Mouse (Mus musculus) T-helper 1 cell (primary cell): ENCODE results near the gene Flt3.

ENCODE experiments used
- in situ Hi-C: fragments of 300-600 bp; cut with MboI, MseI; formaldehyde crosslinking; loops from one replicate; pipeline ENCODE4 v1.15.1; 2025; ENCODE audit warnings: high pct_unique_total_duplicates

Gene Flt3

GRCm38 (mm10) chr5:147410585-147410984 lies 10.3 kb upstream of the Flt3 start:
- in situ Hi-C loops: loop anchor here (5.0 kb wide), 1 partner anchor 68 kb away; no protein-coding TSS in a partner anchor

DNA sequence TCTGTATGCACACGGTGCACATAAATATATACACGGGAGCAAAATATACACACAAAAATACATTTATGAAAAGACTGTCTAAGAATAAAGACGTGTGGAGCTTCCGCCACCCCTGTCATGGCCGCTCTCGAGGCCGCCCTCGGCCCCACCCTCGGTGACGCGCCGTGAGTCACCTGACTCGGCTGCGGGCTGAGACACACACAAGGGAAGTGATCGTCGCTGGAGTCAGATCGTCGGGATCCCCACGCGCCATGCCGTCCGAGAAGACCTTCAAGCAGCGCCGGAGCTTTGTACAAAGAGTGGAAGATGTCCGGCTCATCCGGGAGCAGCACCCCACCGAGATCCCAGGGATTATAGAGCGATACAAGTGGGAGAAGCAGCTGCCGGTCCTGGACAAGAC lies 8.4 kb upstream of the Flt3 start:
- in situ Hi-C loops: no loop called here

DNA sequence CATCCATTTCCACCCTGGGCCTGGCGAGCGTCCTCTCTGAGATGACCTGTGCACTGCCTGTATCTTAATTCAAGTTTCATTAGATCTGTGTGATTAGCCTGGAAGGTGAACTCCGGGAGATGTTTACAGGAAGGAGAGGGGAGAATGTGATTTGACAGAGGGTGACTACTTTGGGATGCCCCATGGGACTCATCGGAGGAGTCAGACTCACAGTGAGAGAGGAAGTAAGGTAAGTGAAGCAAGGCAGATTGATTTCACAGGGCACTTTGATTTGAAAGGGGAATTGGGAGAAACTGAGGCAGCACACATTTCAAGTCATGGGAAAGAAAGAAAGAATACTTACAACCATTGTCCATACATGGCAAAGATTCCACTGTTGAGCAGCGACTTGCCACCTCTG lies 5.8 kb upstream of the Flt3 start:
- in situ Hi-C loops: no loop called here

DNA sequence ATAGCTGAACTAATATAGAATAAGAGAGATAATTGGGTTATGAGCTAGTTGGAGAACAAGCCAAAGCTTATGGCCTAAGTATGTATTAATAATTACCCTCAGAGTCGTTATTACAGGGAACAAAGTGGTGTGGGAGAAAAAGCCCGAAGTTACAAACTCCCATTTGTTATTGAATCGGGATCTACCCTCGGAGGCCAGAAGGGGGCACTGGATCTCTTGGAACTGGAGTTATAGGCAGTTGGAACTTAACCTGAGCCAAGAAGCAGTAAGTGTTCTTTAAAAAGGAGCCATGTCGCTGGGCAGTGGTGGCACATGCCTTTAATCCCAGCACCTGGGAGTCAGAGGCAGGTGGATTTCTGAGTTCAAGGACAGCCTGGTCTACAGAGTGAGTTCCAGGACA lies 2.2 kb upstream of the Flt3 start:
- in situ Hi-C loops: no loop called here

GRCm38 (mm10) chr5:147401024-147401423 lies 735 bp upstream of the Flt3 start:
- in situ Hi-C loops: no loop called here

- in situ Hi-C loops: no loop called here
These were observed 253 bp upstream of the Flt3 start for GRCm38 (mm10) chr5:147400505-147400979.

DNA sequence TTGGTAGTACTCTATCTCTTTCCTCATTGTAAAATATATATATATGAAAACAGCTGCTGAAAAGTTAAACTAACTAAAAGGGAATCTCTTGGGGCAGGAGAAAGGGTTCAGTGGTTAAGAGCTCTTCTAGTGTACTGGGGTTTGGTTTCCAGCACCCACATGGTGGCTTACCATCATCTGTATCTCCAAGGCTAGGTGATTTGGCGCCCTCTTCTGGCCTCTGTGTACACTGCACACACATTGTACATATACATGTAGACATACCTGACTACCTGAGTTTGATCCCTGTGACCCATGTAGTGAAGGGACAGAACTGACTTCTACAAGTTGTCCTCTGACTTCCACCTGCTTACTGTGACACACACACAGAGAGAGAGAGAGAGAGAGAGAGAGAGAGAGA lies 5.2 kb downstream of the Flt3 start:
- in situ Hi-C loops: no loop called here

DNA sequence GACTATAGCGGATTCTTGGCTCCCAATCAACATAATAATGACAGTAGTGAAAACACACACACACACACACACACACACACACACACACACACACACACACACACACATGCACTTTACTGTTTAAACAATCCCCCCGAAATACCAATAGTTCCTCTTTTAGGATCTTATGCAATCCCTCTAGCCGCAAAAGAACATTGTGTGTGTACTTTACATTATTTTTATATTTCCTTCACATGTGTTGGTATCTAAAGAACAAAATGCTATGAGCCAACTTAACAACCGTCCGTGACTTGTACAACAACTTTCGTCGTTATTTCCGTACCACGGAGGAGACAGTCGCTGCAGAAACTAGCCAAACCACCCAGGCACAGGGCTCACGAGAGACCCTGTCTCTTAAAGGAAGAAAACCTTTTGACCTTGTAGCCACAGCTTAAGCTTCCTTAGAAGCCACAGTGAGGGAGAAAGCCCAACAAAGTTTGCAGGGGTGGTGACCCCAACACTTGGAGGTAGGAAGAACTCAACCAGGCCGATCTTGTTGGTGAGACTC lies 7.5 kb downstream of the Flt3 start:
- in situ Hi-C loops: no loop called here

DNA sequence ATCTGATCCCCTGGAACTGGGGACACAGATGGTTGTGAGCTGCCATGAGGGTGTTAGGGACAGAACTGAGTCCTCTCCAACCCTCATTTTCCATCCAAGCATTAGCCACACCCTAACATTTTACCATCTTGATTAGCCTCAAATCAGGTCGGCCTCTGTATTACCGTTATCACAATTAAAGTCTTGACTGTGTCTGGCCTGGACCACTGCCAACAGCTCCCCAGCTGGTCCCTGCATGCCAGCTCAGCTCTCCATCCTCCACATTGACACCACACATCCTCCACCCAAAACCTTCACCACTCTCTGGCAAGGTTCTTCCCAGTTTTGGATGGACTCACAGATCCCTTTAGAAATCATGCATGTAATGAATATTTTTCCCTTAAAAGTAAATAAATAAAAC lies 9.5 kb downstream of the Flt3 start:
- in situ Hi-C loops: no loop called here

- in situ Hi-C loops: no loop called here
These were observed 11.2 kb downstream of the Flt3 start for GRCm38 (mm10) chr5:147389052-147389451.

GRCm38 (mm10) chr5:147388376-147389008 lies 11.8 kb downstream of the Flt3 start:
- in situ Hi-C loops: no loop called here

DNA sequence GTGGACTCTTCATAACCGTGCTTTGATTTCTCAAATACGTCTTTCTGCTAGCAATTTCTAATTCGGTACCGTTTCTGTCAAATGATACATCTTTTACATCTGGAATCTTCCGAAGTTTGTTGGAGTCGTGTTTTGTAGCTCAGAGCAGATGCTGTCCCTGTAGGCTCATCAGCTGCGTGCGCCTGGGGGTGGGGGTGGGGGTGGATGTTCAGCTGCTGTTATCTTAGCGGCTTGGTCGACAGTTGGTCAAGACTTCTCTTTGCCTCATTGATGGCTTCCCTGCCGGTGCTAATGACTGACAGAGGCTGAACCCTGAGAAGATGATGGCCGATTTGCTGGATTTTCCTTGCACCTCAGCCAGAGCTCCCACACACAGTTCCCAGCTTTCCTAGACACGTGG lies 13.4 kb downstream of the Flt3 start:
- in situ Hi-C loops: no loop called here

DNA sequence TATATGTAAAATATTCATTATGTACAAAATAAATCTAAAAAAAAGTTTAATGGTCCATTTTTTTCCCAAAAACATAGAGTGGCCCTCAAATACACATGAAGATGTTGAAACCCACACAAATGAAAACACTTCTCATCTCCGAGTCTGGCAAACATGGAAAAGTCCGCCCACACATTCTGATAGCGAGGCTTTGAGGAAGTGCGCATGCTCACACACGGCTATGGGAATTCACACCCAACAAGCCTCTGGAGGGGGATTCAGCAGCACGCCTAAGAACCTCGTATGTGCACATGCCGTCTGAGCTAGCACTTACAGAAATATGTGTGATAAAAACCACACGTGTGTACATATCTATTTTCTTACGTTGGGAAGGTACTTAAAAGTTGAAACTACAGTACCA lies 18.9 kb downstream of the Flt3 start:
- in situ Hi-C loops: no loop called here

DNA sequence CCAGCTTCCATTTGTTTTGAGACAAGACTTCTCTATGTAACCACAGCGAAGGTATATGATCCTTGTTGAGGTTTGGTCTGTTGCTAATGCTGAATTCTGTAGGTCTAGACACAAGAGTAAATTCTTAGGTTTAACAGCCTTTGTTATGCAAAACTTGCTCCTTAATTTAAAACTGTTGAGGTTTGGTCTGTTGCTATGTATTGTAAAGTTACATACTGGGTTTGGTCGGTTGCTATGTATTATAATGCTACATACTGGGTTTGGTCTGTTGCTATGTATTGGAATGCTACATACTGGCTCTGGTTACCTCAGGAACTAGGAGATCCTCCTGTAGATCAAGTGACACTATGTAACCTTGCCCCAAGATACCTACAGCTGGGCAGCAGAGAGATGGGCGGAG lies 20.8 kb downstream of the Flt3 start:
- in situ Hi-C loops: loop anchor here (5.0 kb wide), 1 partner anchor 52 kb away; no protein-coding TSS in a partner anchor

GRCm38 (mm10) chr5:147370276-147370675 lies 30.0 kb downstream of the Flt3 start:
- in situ Hi-C loops: no loop called here

DNA sequence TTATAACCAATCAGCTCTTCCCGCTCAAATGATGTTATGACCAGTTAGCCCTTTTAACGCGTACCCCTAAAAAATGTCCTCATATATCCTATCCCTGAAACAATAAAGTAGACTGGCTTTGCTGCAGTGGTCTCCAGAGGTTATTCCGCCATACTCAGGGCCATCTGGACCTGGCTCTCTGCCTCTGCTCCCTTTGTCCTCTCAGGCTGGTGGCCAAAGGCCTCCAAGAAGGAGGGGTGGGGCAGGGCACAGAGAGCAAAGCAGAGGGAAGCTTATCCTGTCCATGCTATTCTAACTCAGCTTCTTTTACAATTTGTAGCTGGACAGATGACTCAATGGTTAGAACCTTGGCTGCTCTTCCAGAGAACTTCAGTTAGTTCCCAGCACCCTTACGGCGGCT lies 32.1 kb downstream of the Flt3 start:
- in situ Hi-C loops: no loop called here

GRCm38 (mm10) chr5:147365995-147366765 lies 34.1 kb downstream of the Flt3 start:
- in situ Hi-C loops: no loop called here

GRCm38 (mm10) chr5:147363054-147363453 lies 37.2 kb downstream of the Flt3 start:
- in situ Hi-C loops: no loop called here

DNA sequence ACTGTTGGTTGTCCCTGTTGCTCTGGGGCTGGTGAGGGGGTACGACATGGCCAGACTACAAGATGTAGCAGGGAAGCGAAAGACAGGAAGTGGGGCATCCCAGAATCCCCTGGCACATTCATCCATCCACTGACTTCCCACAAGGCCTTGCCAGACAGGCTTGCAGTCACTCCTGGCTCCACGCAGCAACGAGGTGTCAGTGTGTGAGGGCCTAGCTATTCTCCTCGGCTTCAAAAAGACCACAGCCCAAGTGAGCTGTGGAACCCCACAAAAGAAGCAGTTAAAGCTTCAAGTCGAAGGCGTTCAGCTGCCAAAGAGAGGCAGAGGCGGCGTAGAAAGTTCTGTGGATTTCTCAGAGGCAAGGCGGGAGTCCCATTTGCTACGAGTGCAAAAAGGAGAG lies 41.8 kb downstream of the Flt3 start:
- in situ Hi-C loops: no loop called here

GRCm38 (mm10) chr5:147357536-147357935 lies 42.8 kb downstream of the Flt3 start:
- in situ Hi-C loops: no loop called here

- in situ Hi-C loops: no loop called here
These were observed 43.8 kb downstream of the Flt3 start for GRCm38 (mm10) chr5:147356260-147357055.

- in situ Hi-C loops: no loop called here
These were observed 44.5 kb downstream of the Flt3 start for GRCm38 (mm10) chr5:147355788-147356187.
